Mouse (Mus musculus): ENCODE data around the gene Nol8.

The Nol8 gene

GRCm38 (mm10) chr13:49684266-49684665, 31.4 kb downstream of the Nol8 start:
- DNase-seq (ENCODE audit: low spot score) = no peak

GRCm38 (mm10) chr13:49691056-49691455, 38.2 kb downstream of the Nol8 start:
- DNase-seq (ENCODE audit: low spot score) = no peak

DNA sequence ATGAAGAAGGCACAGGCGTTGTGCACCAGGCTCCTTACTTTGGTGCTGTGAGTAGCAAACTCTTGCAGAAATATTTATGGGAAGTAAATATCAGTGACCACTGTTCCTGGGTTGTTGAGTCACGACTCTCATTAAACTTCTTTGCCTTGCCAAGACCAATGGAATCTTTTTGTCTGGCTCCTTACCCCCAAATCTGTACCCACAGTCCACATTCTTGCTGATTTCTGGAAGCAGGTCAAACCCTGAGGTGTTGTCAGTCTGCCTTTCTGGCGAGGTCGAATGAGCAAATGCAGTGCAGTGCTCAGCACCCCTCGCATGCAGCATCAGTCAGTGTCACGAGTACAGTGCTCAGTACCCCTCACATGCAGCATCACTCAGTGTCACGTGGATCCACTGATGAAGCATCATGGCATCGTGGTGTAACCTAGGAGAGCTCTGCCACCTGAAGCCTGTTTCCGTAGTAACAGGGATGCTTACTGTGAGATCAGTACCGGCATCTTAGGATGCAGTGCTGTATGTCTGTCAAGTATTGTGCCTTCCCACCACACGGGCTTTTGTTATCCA, 50.4 kb downstream of the Nol8 start:
- no peak for DNase-seq (ENCODE audit: low spot score)

DNA sequence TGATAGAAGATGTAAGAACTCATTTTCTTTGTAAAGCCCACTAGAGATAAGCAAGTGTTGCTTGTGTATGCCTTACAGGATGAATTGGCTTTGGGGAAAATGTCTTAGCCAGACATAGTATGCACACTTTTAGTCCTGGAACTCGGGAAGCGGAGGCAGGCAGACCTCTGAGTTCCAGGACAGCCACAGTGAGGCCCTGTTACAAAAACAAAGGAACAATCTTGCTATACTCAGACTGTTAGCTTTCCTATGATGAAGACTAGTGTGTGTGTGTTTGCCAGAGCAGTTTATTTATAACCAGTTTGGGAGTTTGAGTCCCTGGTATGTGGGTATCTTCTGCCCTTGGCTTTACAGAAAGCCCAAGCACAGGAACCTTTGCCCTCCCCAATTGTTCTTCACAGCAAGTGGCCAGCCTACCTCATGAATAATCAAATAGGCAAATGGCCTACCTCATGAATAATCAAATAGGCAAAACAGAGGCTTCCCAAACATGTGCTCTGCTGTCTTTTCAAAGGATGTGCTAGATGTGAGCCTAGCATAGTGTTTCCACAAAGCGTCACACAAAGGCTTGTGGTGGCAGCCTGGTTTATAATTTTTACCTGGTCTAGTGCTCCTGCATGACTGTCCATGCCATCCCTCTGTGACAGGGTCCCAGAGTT, 53.3 kb downstream of the Nol8 start:
- no peak for DNase-seq (ENCODE audit: low spot score)

GRCm38 (mm10) chr13:49708311-49708710, 55.4 kb downstream of the Nol8 start:
- DNase-seq (ENCODE audit: low spot score) = no peak

- DNase-seq (ENCODE audit: low spot score) = no peak
Measured at GRCm38 (mm10) chr13:49712047-49712721, 59.3 kb downstream of the Nol8 start.

- DNase-seq (ENCODE audit: low spot score) = no peak
Measured at GRCm38 (mm10) chr13:49719310-49719709, 66.4 kb downstream of the Nol8 start.

Data from adipocyte (in vitro differentiated cells).